Mouse (Mus musculus) lung, embryonic 15.5 days (tissue): Measurements from ENCODE around the gene Ccdc6. TPM values are rescaled to one million over a fixed set of nuclear protein-coding genes. Genes with fewer than 3 reads are reported as not detected.
A peak's percentile ranks its signal among the peaks of the same experiment; 100 is the strongest.
"Not testable (repeated sequence)": the region's sequence is repeated elsewhere in the genome, so short reads cannot be mapped to it uniquely, and the experiment has no call there.

Source experiments
- ATAC-seq: fragments of 200-750 bp; cut with Nextera tagmentation; 2 replicates; pipeline ENCODE4 v1.8.0; 2017; ENCODE audit warnings: moderate number of reproducible peaks, borderline replicate concordance; ENCODE audit not compliant: low FRiP score, low TSS enrichment; ENCODE audit errors: extremely low read depth
- H3K27ac ChIP-seq: fragments of 300-500 bp; sonication (generic); 2 replicates; pipeline ENCODE4 v1.5.1; 2015; ENCODE audit warnings: moderate library complexity, mild to moderate bottlenecking, inconsistent platforms
- H3K27me3 ChIP-seq: fragments of 300-500 bp; sonication (generic); 2 replicates; pipeline ENCODE4 v1.6.1; 2015; ENCODE audit warnings: inconsistent platforms
- H3K36me3 ChIP-seq: fragments of 300-500 bp; sonication (generic); 2 replicates; pipeline ENCODE4 v1.6.1; 2015; ENCODE audit warnings: inconsistent platforms
- H3K4me1 ChIP-seq: fragments of 300-500 bp; sonication (generic); 2 replicates; pipeline ENCODE4 v1.6.1; 2015; ENCODE audit warnings: inconsistent platforms
- H3K4me2 ChIP-seq: fragments of 300-500 bp; sonication (generic); 2 replicates; pipeline ENCODE4 v1.6.1; 2015; ENCODE audit warnings: inconsistent platforms, mild to moderate bottlenecking, moderate library complexity
- H3K4me3 ChIP-seq: fragments of 300-500 bp; sonication (generic); 2 replicates; pipeline ENCODE4 v1.5.1; 2015; ENCODE audit warnings: mild to moderate bottlenecking, inconsistent platforms
- H3K9ac ChIP-seq: fragments of 300-500 bp; sonication (generic); 2 replicates; pipeline ENCODE4 v1.6.1; 2015; ENCODE audit warnings: inconsistent platforms
- H3K9me3 ChIP-seq: fragments of 300-500 bp; sonication (generic); 2 replicates; pipeline ENCODE4 v1.6.1; 2016; ENCODE audit warnings: inconsistent platforms
- WGBS: fragments of 180-500 bp; shearing (Covaris S2); methylation state at CpG from one replicate; pipeline ENCODE4 v1.1.7; 2015; 5-methylcytosine and 5-hydroxymethylcytosine counted together
- polyA plus RNA-seq: library from polyadenylated mRNA; unstranded; fragments of >200 nt; fragmentation: Nextera tagmentation; extraction: Ambion mirVana; gene quantifications from 2 replicates; pipeline ENCODE4 v1.2.1, GENCODE M21; 2015

The Ccdc6 gene
- polyA plus RNA-seq, 1 experiment from 2014 or later = 15.0 TPM

GRCm38 (mm10) chr10:70197601-70198000, 100.7 kb downstream of the Ccdc6 start:
- no peak overlapping the region for H3K9ac ChIP-seq
- H3K27me3 ChIP-seq = no peaks in the 10 kb centered on the region
- peaks cover 9% of the 10 kb centered on the region; the same call in 1 of the 2 replicates for H3K4me1 ChIP-seq
- peaks cover 5% of the 10 kb centered on the region; the same call in 1 of the 2 replicates for H3K36me3 ChIP-seq
- H3K9me3 ChIP-seq = no peaks in the 10 kb centered on the region
- no peak overlapping the region for H3K4me2 ChIP-seq
- ATAC-seq = no peak
- H3K27ac ChIP-seq = no peak overlapping the region
- WGBS = 82% methylated on average over 2 of the region's 2 CpGs
- no peak overlapping the region for H3K4me3 ChIP-seq

DNA sequence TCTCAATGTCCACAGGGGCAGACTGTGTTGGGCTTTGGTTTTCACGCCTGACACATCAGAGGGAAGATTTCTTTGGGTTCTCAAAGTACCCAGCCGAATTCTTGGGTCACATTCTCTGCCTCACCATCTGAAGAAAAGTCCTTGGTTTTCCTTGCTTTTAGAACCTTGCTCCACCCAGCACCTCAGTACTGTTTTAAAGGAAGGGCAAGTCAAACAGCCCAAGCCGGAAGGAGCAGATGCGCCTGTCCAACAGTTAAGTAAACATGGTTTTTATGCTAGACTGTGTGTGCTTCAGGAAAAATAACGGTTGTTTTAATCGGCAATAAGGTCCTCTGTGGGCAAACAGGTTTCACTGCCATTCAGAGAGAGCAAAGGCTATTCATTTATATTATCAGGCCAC, 101.1 kb downstream of the Ccdc6 start:
- ATAC-seq = no peak
- no peaks in the 10 kb centered on the region for H3K27me3 ChIP-seq
- peaks cover 9% of the 10 kb centered on the region; the same call in 1 of the 2 replicates for H3K4me1 ChIP-seq
- H3K27ac ChIP-seq = no peak overlapping the region
- 40% methylated on average over 6 of the region's 6 CpGs for WGBS
- H3K9ac ChIP-seq = no peak overlapping the region
- no peak overlapping the region for H3K4me2 ChIP-seq
- no peak overlapping the region for H3K4me3 ChIP-seq
- H3K9me3 ChIP-seq = no peaks in the 10 kb centered on the region
- H3K36me3 ChIP-seq = 0 out of 2 replicates have a peak, but pooled peaks cover 1% of the 10 kb centered on the region

DNA sequence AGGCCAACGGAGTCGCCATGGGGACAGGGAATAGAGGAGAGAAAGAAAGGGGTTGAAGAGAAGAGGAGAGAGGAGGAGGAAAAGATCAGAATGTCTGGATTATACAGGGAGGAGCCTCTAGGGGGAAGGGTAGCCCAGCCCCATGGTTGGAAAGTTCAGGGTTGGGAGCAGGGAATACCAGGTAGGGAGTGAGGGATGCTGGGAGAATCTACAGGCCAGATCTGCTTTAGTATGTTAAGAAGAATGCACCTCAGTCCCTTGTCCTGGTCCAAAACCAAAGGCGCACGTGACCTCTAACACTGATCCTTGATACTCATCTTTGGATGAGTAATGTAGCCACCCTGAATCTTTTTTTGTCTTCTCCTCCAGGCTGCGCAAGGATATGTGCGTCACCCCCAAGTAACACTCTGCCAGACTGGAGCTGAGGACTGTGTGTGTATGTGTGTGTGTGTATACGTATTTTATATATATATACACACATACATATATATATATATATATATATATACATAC, 102.1 kb downstream of the Ccdc6 start:
- Histone ChIP-seq H3K9ac (no peak overlapping the region), H3K27ac (no peak overlapping the region), H3K27me3 (no peaks in the 10 kb centered on the region), H3K4me1 (peaks cover 9% of the 10 kb centered on the region; the same call in 1 of the 2 replicates), H3K4me3 (no peak overlapping the region), H3K9me3 (no peaks in the 10 kb centered on the region), H3K4me2 (no peak overlapping the region), H3K36me3 (no peaks in the 10 kb centered on the region)
- 93% methylated on average over 7 of the region's 7 CpGs for WGBS
- no peak; the same call in 1 of the 2 replicates for ATAC-seq

DNA sequence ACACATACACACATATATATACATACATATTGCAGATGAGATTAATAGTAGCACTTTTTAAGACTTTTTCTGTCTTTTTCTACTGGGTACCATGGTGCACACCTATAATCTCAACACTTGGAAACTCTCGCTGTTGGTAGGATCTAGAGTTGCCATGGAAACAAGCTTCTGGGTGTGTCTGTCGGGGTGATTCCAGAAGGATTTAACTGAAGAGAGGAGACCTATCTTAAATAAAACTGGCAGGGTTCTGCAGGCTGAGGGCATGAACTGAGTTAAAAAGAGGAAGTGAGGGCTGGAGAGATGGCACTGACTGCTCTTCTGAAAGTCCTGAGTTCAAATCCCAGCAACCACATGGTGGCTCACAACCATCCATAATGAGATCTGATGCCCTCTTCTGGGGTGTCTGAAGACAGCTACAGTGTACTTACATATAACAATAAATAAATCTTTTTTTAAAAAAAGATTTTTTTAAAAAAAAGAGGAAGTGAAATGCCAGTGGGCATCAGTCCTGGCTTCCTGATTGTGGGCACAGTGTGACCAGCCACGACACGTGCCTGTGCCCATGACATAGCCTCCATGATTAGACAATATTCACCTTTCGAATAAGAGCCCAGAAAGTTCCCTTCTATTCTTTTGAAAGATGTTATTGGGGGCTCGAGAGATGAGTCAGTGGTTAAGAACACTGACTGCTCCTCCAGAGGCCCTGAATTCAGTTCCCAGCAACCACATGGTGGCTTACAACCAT, 102.7 kb downstream of the Ccdc6 start:
- Histone ChIP-seq H3K36me3 (no peaks in the 10 kb centered on the region), H3K4me1 (peaks cover 9% of the 10 kb centered on the region), H3K27me3 (no peaks in the 10 kb centered on the region), H3K9ac (no peak overlapping the region), H3K9me3 (no peaks in the 10 kb centered on the region), H3K4me2 (no peak overlapping the region), H3K27ac (no peak overlapping the region), H3K4me3 (no peak overlapping the region)
- WGBS = 85% methylated on average over 6 of the region's 6 CpGs
- ATAC-seq = no peak

GRCm38 (mm10) chr10:70200889-70201500, 104.1 kb downstream of the Ccdc6 start:
- Histone ChIP-seq H3K36me3 (no peaks in the 10 kb centered on the region), H3K27me3 (no peaks in the 10 kb centered on the region), H3K4me1 (peaks cover 7% of the 10 kb centered on the region), H3K9me3 (no peaks in the 10 kb centered on the region), H3K27ac (no peak overlapping the region), H3K4me2 (no peak overlapping the region), H3K9ac (no peak overlapping the region), H3K4me3 (no peak overlapping the region)
- 61% methylated on average over 12 of the region's 12 CpGs for WGBS
- ATAC-seq = no peak

DNA sequence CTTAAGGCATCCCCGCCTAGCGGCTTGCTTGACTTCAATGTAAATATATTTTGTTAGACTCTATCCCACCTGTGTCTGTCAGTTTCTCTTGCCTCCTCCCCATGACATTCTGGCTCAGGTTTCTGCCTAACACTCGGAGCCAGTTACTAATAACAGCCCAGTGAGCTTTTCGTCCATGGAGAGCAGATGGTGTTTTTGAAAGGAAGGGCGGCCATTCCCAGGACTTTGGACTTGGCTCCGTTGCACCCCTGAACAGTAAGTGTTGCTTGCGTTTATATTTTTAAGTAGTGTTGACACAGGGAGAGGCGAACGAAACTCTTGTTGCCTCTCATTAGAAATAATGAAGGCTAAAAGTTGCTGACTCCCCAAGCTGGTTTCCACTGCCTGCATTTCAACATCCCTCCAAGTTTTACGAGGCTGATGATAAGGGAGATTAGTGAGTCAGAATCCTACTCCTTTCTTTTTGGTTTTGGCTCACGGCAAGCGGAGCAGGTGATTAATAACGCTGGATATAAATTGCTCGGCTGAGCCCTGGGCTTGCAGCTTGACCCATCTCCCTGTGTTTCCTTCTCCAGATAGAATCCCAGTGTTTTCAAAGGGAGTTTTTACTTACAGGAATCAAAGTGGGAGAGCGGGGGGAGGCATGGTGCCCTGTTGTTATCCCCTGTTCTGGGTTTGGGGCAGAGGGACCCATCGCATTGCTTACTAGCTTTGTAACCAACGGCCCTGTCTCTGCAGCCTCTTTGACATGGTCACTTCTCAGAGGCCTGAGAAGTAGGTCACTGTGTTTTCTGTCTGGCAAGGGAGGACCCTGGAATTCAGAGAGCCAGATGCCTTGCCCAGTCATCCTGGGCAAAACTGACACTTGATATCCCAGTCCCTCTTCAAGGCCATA, 107.8 kb downstream of the Ccdc6 start, which contains the start of gene Mrln:
Mrln (plus strand) TSS at position 160 of the 895 bp plus-strand sequence.
- Histone ChIP-seq H3K4me1 (no peaks in the 10 kb centered on the region; the same call in 1 of the 2 replicates), H3K27me3 (no peaks in the 10 kb centered on the region), H3K4me3 (no peak within 1 kb of the TSS), H3K9ac (no peak within 1 kb of the TSS), H3K27ac (no peak within 1 kb of the TSS), H3K4me2 (peak within 1 kb of the TSS; percentile 19; the same call in 1 of the 2 replicates), H3K36me3 (no peaks in the 10 kb centered on the region), H3K9me3 (no peaks in the 10 kb centered on the region)
- WGBS = 39% methylated on average over 17 of the region's 17 CpGs
- no peak for ATAC-seq

DNA sequence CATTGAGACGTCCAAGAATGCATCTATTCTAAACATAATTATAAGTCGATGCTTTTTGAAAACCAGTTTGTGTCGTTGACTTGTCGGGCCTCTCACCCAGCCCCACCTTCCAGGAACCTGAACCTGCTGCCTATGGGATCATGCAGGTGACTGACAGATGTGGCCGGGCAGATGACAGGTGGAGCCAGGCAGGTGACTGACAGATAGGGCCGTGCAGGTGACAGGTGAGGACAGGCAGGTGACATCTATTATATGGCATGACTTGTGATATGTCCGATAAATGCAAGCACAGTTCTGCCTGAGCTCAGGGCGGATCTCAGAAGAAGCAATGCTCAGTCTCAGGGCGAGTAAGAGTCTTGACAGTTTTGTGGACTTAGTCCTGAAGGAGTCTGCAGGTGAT, 114.4 kb downstream of the Ccdc6 start:
- Histone ChIP-seq H3K27ac (no peak overlapping the region), H3K9me3 (no peaks in the 10 kb centered on the region), H3K4me1 (no peaks in the 10 kb centered on the region), H3K4me2 (no peak overlapping the region), H3K27me3 (no peaks in the 10 kb centered on the region), H3K4me3 (no peak overlapping the region), H3K36me3 (no peaks in the 10 kb centered on the region), H3K9ac (no peak overlapping the region)
- WGBS = 72% methylated on average over 9 of the region's 9 CpGs
- no peak for ATAC-seq

GRCm38 (mm10) chr10:70220971-70221370, 124.0 kb downstream of the Ccdc6 start:
- no peak for ATAC-seq
- H3K27me3 ChIP-seq = no peaks in the 10 kb centered on the region
- H3K36me3 ChIP-seq = no peaks in the 10 kb centered on the region
- H3K27ac ChIP-seq = no peak overlapping the region
- H3K9ac ChIP-seq = no peak overlapping the region
- H3K4me2 ChIP-seq = no peak overlapping the region
- no peak overlapping the region for H3K4me3 ChIP-seq
- peaks cover 18% of the 10 kb centered on the region for H3K4me1 ChIP-seq
- H3K9me3 ChIP-seq = no peaks in the 10 kb centered on the region
- WGBS = 69% methylated on average over 5 of the region's 5 CpGs

DNA sequence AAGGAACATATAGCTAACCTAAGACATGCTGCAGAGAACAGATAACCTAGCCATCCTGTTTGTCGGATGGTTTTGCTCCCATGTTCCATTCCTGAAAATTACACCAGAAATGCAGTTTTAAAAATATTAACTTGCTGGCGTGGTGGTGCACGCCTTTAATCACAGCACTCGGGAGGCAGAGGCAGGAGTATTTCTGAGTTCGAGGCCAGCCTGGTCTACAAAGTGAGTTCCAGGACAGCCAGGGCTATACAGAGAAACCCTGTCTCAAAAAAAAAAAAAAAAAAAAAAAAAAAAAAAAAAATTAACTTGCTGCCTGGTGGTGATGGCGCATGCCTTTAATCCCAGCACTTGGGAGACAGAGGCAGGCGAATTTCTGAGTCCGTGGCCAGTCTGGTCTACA, 125.3 kb downstream of the Ccdc6 start:
- not testable (repeated sequence) for H3K9me3 ChIP-seq, H3K4me2 ChIP-seq, H3K9ac ChIP-seq, H3K27me3 ChIP-seq, H3K36me3 ChIP-seq, H3K27ac ChIP-seq, ATAC-seq, H3K4me3 ChIP-seq
- 90% methylated on average over 8 of the region's 8 CpGs for WGBS
- H3K4me1 ChIP-seq = peaks cover 20% of the 10 kb centered on the region

DNA sequence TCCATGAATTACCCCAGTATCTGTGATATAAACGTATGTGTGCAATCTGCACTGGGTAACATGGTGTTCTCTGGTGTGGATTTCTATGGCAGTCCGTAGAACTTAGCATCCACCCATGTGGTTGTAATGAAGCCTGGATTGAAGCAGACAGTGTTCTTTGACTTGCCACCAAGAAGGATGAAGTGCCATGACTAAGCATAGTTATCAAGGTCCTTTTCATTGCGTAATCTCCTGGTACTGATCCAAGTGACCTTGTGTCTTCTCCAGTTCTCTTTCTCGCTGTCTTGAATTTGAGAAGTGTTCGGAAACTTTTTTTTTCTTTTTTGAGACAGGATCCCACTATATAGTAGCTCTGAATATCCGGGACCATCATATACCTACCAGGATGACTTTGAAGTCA, 127.7 kb downstream of the Ccdc6 start:
- WGBS = 61% methylated on average over 6 of the region's 6 CpGs

DNA sequence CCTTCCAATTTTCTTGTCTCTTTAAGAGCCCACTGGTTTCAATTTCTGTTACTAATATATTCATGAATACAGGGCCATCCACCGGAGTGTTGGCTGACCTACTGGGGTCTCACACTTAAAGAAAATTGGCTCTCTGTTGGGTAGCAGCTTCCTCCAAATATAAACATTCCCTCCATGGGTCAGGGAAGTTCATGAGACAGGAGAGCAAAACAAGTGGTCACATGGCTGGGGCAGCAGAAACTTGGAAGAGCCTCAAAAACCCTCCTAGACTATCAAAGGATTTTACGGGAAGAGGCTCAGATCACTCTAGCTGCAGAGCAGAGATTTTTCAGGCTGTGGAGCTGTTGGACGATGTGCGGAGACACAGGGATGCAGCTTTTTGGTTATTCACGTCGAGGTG, 128.8 kb downstream of the Ccdc6 start:
- no peak overlapping the region for H3K4me3 ChIP-seq
- H3K9me3 ChIP-seq = no peaks in the 10 kb centered on the region
- H3K4me2 ChIP-seq = no peak overlapping the region
- 30% methylated on average over 6 of the region's 6 CpGs for WGBS
- H3K27me3 ChIP-seq = no peaks in the 10 kb centered on the region
- H3K36me3 ChIP-seq = no peaks in the 10 kb centered on the region
- peak overlapping the region; percentile 55; the same call in 1 of the 2 replicates for H3K27ac ChIP-seq
- ATAC-seq = peak; percentile 69
- peaks cover 27% of the 10 kb centered on the region for H3K4me1 ChIP-seq
- no peak overlapping the region for H3K9ac ChIP-seq

More for the DNA sequence above, 127.7 kb downstream of the Ccdc6 start:
- H3K36me3 ChIP-seq = no peaks in the 10 kb centered on the region
- H3K4me3 ChIP-seq = no peak overlapping the region
- no peak overlapping the region for H3K27ac ChIP-seq
- H3K4me2 ChIP-seq = no peak overlapping the region
- no peak overlapping the region for H3K9ac ChIP-seq
- peaks cover 27% of the 10 kb centered on the region for H3K4me1 ChIP-seq
- no peaks in the 10 kb centered on the region for H3K27me3 ChIP-seq
- ATAC-seq = no peak
- no peaks in the 10 kb centered on the region for H3K9me3 ChIP-seq
